Mouse (Mus musculus) MEL (cell line): ENCODE measurements at regions not wholly inside any gene's neighbourhood (a gene's known extent, or its start where the extent isn't known, plus 50 kb on each side); places are given as distances from the start of the nearest gene placed in this dataset.

Experiments used
- DNase-seq: peaks from one replicate; pipeline ENCODE4 v3.0.0; 2011; ENCODE audit warnings: low read depth, low spot score
- H3K27ac ChIP-seq: 2 replicates; pipeline ENCODE4 v1.5.1; 2012; ENCODE audit warnings: low read depth, mild to moderate bottlenecking, control low read depth, low read length, moderate library complexity; ENCODE audit not compliant: control insufficient read depth
- H3K27me3 ChIP-seq, 2 experiments: fragments of 150-350 bp in 1 of 2; sonication (generic) in 1 of 2; 2 replicates each; pipeline ENCODE4 v1.6.1; 2012; ENCODE audit warnings: low read length in 2 of 2, mild to moderate bottlenecking in 2 of 2, improper control_type of control experiment in 1 of 2, moderate library complexity in 1 of 2; ENCODE audit not compliant: insufficient read depth in 2 of 2, control insufficient read depth in 1 of 2
- H3K36me3 ChIP-seq, 2 experiments: 2 replicates each; pipeline ENCODE4 v1.6.1; 2012 to 2014; ENCODE audit warnings: low read length in 2 of 2, improper control_type of control experiment in 1 of 2, inconsistent platforms in 1 of 2, mild to moderate bottlenecking in 1 of 2; ENCODE audit not compliant: insufficient read depth in 2 of 2, control insufficient read depth in 1 of 2
- H3K4me1 ChIP-seq, 2 experiments: fragments of 150-350 bp in 1 of 2; sonication (generic) in 1 of 2; 2 replicates each; pipeline ENCODE4 v1.6.1; 2012; ENCODE audit warnings: low read length in 2 of 2, improper control_type of control experiment in 1 of 2, mild to moderate bottlenecking in 1 of 2; ENCODE audit not compliant: insufficient read depth in 2 of 2, control insufficient read depth in 1 of 2
- H3K4me3 ChIP-seq, 2 experiments: fragments of 150-350 bp in 1 of 2; sonication (generic) in 1 of 2; 2 replicates each; pipeline ENCODE4 v1.5.1; 2012; ENCODE audit warnings: low read depth in 2 of 2, low read length in 2 of 2, mild to moderate bottlenecking in 2 of 2, moderate library complexity in 2 of 2, control low read depth in 1 of 2, improper control_type of control experiment in 1 of 2; ENCODE audit not compliant: control insufficient read depth in 1 of 2, insufficient read depth in 1 of 2
- H3K79me2 ChIP-seq: 2 replicates; pipeline ENCODE4 v1.6.1; 2012; ENCODE audit warnings: mild to moderate bottlenecking, low read length, moderate library complexity; ENCODE audit not compliant: control insufficient read depth, poor library complexity, insufficient read depth
- H3K9ac ChIP-seq: 2 replicates; pipeline ENCODE4 v1.6.1; 2012; ENCODE audit warnings: low read depth, mild to moderate bottlenecking, control low read depth, low read length, moderate library complexity; ENCODE audit not compliant: control insufficient read depth, poor library complexity, severe bottlenecking
- H3K9me3 ChIP-seq: fragments of 150-350 bp; sonication (generic); replicated peaks from 2 replicates; pipeline ENCODE4 v1.6.1; 2012; ENCODE audit warnings: mild to moderate bottlenecking, low read length, improper control_type of control experiment, moderate library complexity; ENCODE audit not compliant: insufficient read depth
- ETS1 ChIP-seq: IDR thresholded peaks from 2 replicates; pipeline ENCODE4 v1.6.1; 2012; ENCODE audit warnings: low read depth, mild to moderate bottlenecking, inconsistent platforms, low read length, improper control_type of control experiment, moderate library complexity
- GABPA ChIP-seq: IDR thresholded peaks from 2 replicates; pipeline ENCODE4 v1.6.1; 2012; ENCODE audit warnings: low read depth, mild to moderate bottlenecking, inconsistent platforms, low read length, improper control_type of control experiment, moderate library complexity
- HCFC1 ChIP-seq: IDR thresholded peaks from 2 replicates; pipeline ENCODE4 v1.6.1; 2012; ENCODE audit warnings: low read depth, mild to moderate bottlenecking, inconsistent platforms, low read length, improper control_type of control experiment, moderate library complexity
- JUND ChIP-seq: IDR thresholded peaks from 2 replicates; pipeline ENCODE4 v1.6.1; 2011; ENCODE audit warnings: low read depth, mild to moderate bottlenecking, improper control_type of control experiment, low read length
- KAT2A ChIP-seq: conservative IDR thresholded peaks from 2 replicates; pipeline ENCODE4 v1.6.1; 2012; ENCODE audit warnings: low read depth, low read length, improper control_type of control experiment, inconsistent platforms
- MAX ChIP-seq: IDR thresholded peaks from 2 replicates; pipeline ENCODE4 v1.6.1; 2011; ENCODE audit warnings: low read length, improper control_type of control experiment
- MAZ ChIP-seq: IDR thresholded peaks from 2 replicates; pipeline ENCODE4 v1.6.1; 2012; ENCODE audit warnings: low read depth, mild to moderate bottlenecking, inconsistent platforms, low read length, improper control_type of control experiment
- MEF2A ChIP-seq: IDR thresholded peaks from 2 replicates; pipeline ENCODE4 v1.6.1; 2014; ENCODE audit warnings: low read depth, mild to moderate bottlenecking, inconsistent platforms, low read length, improper control_type of control experiment; ENCODE audit not compliant: poor library complexity, insufficient replicate concordance, severe bottlenecking; ENCODE audit errors: extremely low read depth
- MXI1 ChIP-seq: IDR thresholded peaks from 2 replicates; pipeline ENCODE4 v1.6.1; 2011; ENCODE audit warnings: mild to moderate bottlenecking, low read depth, low read length, improper control_type of control experiment
- MYB ChIP-seq: IDR thresholded peaks from 2 replicates; pipeline ENCODE4 v1.6.1; 2011; ENCODE audit warnings: mild to moderate bottlenecking, low read depth, low read length, improper control_type of control experiment
- MYC ChIP-seq: IDR thresholded peaks from 2 replicates; pipeline ENCODE4 v1.6.1; 2011; ENCODE audit warnings: low read depth, mild to moderate bottlenecking, low read length, improper control_type of control experiment, moderate library complexity
- POLR2AphosphoS2 ChIP-seq: IDR thresholded peaks from 2 replicates; pipeline ENCODE4 v1.6.1; 2011; ENCODE audit warnings: low read length, improper control_type of control experiment
- POLR2AphosphoS5 ChIP-seq: IDR thresholded peaks from 2 replicates; pipeline ENCODE4 v1.6.1; 2012; ENCODE audit warnings: low read depth, borderline replicate concordance, mild to moderate bottlenecking, inconsistent platforms, low read length, moderate library complexity, mixed read lengths
- RCOR1 ChIP-seq: IDR thresholded peaks from 2 replicates; pipeline ENCODE4 v1.6.1; 2012; ENCODE audit warnings: low read depth, mild to moderate bottlenecking, inconsistent platforms, low read length, improper control_type of control experiment
- SIN3A ChIP-seq: IDR thresholded peaks from 2 replicates; pipeline ENCODE4 v1.6.1; 2012; ENCODE audit warnings: low read length, improper control_type of control experiment, inconsistent platforms
- TAL1 ChIP-seq: IDR thresholded peaks from 2 replicates; pipeline ENCODE4 v1.6.1; 2012; ENCODE audit warnings: mild to moderate bottlenecking, inconsistent platforms, low read length, moderate library complexity, mixed read lengths
- TCF12 ChIP-seq: IDR thresholded peaks from 2 replicates; pipeline ENCODE4 v1.6.1; 2014; ENCODE audit warnings: low read depth, mild to moderate bottlenecking, inconsistent platforms, low read length, improper control_type of control experiment, moderate library complexity
- USF2 ChIP-seq, 2 experiments: IDR thresholded peaks; 2 replicates each; pipeline ENCODE4 v1.6.1; 2011 to 2012; ENCODE audit warnings: improper control_type of control experiment in 2 of 2, low read length in 2 of 2, borderline replicate concordance in 1 of 2, inconsistent platforms in 1 of 2, low read depth in 1 of 2, mild to moderate bottlenecking in 1 of 2; ENCODE audit not compliant: insufficient read depth in 1 of 2
- ZC3H11A ChIP-seq: IDR thresholded peaks from 2 replicates; pipeline ENCODE4 v1.6.1; 2012; ENCODE audit warnings: low read depth, mild to moderate bottlenecking, inconsistent platforms, low read length, improper control_type of control experiment
- ZKSCAN1 ChIP-seq: IDR thresholded peaks from 2 replicates; pipeline ENCODE4 v1.6.1; 2012; ENCODE audit warnings: low read depth, mild to moderate bottlenecking, inconsistent platforms, low read length, improper control_type of control experiment, moderate library complexity
- ZNF384 ChIP-seq: IDR thresholded peaks from 2 replicates; pipeline ENCODE4 v1.6.1; 2012; ENCODE audit warnings: low read depth, mild to moderate bottlenecking, inconsistent platforms, low read length, improper control_type of control experiment

DNA sequence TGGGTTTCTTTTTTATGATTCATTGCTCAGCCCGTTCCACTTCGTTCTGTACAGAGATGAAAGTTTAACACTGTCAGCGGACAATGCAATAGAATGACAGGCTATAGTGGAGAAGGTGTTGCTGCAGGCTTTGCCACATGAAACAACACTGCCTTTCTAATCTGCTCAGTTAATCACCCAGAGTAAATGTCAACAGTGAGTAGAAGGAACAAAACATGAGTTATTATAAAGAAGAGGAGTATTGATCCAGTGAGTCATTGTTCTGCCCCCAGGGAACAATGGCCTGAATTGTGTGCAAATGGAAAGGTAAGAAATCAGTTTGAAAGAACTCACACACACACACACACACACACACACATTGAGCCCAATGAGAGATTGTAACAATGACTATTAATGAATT is 118.2 kb downstream of the Qrsl1 start:
- no peaks in the 10 kb centered on the region; a peak in 1 of 4 replicates for H3K4me1 ChIP-seq
- no peak overlapping the region for H3K4me3 ChIP-seq
- H3K36me3 ChIP-seq, result no peaks in the 10 kb centered on the region
- H3K27ac ChIP-seq, result no peak overlapping the region
- no peaks in the 10 kb centered on the region for H3K79me2 ChIP-seq
- no peaks in the 10 kb centered on the region for H3K9me3 ChIP-seq
- TF ChIP-seq ZKSCAN1 (no peak), MXI1 (no peak), POLR2AphosphoS5 (no peak), MYC (no peak)
- no peak for DNase-seq
- H3K27me3 ChIP-seq, result no peaks in the 10 kb centered on the region
- no peak overlapping the region for H3K9ac ChIP-seq

DNA sequence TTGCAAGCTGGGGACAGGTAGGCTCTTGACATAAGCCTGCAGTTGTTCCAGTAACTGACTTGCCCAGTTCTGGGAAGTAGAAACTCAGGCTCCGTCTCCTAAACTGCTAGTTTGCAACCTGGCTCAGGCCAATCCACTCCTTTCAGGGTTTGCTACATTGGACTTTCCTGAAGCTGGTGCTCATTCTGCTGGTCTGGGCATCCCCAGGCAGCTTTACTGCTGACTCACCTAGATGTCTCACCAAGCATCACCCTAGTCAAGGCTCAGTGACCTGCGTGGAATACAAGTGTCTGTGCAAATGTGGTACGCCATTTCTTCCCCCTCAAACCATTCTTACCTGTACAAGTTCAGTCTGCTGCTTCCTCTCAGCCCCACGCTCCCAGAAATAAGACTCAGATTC is 110.8 kb downstream of the Qrsl1 start:
- Histone ChIP-seq H3K36me3 (peaks cover 0 to 34% of the 10 kb centered on the region in 2 experiments; a peak in 2 of 4 replicates), H3K27me3 (no peaks in the 10 kb centered on the region), H3K9me3 (no peaks in the 10 kb centered on the region), H3K4me1 (peaks cover 16 to 31% of the 10 kb centered on the region in 2 experiments), H3K9ac (no peak overlapping the region), H3K27ac (peak overlapping the region; percentile 93; the same call in 1 of the 2 replicates), H3K4me3 (no peak overlapping the region), H3K79me2 (no peaks in the 10 kb centered on the region)
- no peak for TF ChIP-seq JUND
- TF ChIP-seq ZC3H11A, result no peak
- no peak for TF ChIP-seq MAX
- TF ChIP-seq GABPA, result no peak
- no peak for TF ChIP-seq SIN3A
- TF ChIP-seq TAL1, result no peak
- no peak for TF ChIP-seq USF2 (IDR thresholded peaks at IDR 0.05; ENCODE audit: borderline replicate concordance in 1 of 2, insufficient read depth in 1 of 2, low read depth in 1 of 2, low read length in 2 of 2)
- no peak for TF ChIP-seq TCF12
- TF ChIP-seq MYB, result no peak
- no peak for TF ChIP-seq RCOR1
- TF ChIP-seq KAT2A, result no peak
- TF ChIP-seq POLR2AphosphoS2, result no peak
- no peak for TF ChIP-seq ZNF384
- TF ChIP-seq MYC, result no peak
- TF ChIP-seq HCFC1, result no peak
- TF ChIP-seq ETS1, result no peak
- TF ChIP-seq MEF2A, result no peak
- TF ChIP-seq MAZ, result no peak
- peak; percentile 44 for DNase-seq
